Mouse (Mus musculus) midbrain, embryonic 16.5 days (tissue): ENCODE data around the gene Fam187a. TPM values are rescaled to one million over a fixed set of nuclear protein-coding genes. Genes with fewer than 3 reads are reported as not detected.

Experiments used
- ATAC-seq: fragments of 200-750 bp; cut with Nextera tagmentation; 2 replicates; pipeline ENCODE4 v1.8.0; 2017; ENCODE audit warnings: moderate TSS enrichment
- H3K27ac ChIP-seq: fragments of 300-500 bp; sonication (generic); 2 replicates; pipeline ENCODE4 v1.5.1; 2014; ENCODE audit warnings: mild to moderate bottlenecking, low read length, mixed read lengths
- H3K27me3 ChIP-seq: fragments of 300-500 bp; sonication (generic); 2 replicates; pipeline ENCODE4 v1.6.1; 2014; ENCODE audit warnings: low read depth, low read length, mixed read lengths; ENCODE audit not compliant: control insufficient read depth, insufficient read depth
- H3K36me3 ChIP-seq: fragments of 300-500 bp; sonication (generic); 2 replicates; pipeline ENCODE4 v1.6.1; 2014; ENCODE audit warnings: mild to moderate bottlenecking, low read length, moderate library complexity, mixed read lengths; ENCODE audit not compliant: control insufficient read depth, insufficient read depth
- H3K4me1 ChIP-seq: fragments of 300-500 bp; sonication (generic); 2 replicates; pipeline ENCODE4 v1.6.1; 2014; ENCODE audit warnings: mild to moderate bottlenecking, low read length, mixed read lengths; ENCODE audit not compliant: control insufficient read depth, insufficient read depth
- H3K4me2 ChIP-seq: fragments of 300-500 bp; sonication (generic); 2 replicates; pipeline ENCODE4 v1.6.1; 2014; ENCODE audit warnings: mild to moderate bottlenecking, low read length, mixed read lengths
- H3K4me3 ChIP-seq: fragments of 300-500 bp; sonication (generic); 2 replicates; pipeline ENCODE4 v1.5.1; 2014; ENCODE audit warnings: low read depth, mild to moderate bottlenecking, low read length, moderate library complexity, mixed read lengths
- H3K9ac ChIP-seq: fragments of 300-500 bp; sonication (generic); 2 replicates; pipeline ENCODE4 v1.6.1; 2014; ENCODE audit warnings: low read depth, low read length, mixed read lengths
- H3K9me3 ChIP-seq: fragments of 300-500 bp; sonication (generic); replicated peaks from 2 replicates; pipeline ENCODE4 v1.6.1; 2014; ENCODE audit warnings: mild to moderate bottlenecking, low read length, mixed read lengths; ENCODE audit not compliant: control insufficient read depth, poor library complexity, severe bottlenecking
- WGBS: fragments of 180-500 bp; shearing (Covaris S2); extraction: QIAGEN DNeasy Blood & Tissue Kit; methylation state at CpG from one replicate; pipeline ENCODE4 v1.1.7; 2014; 5-methylcytosine and 5-hydroxymethylcytosine counted together
- polyA plus RNA-seq: library from polyadenylated mRNA; unstranded; fragments of >200 nt; fragmentation: Nextera tagmentation; extraction: Ambion mirVana; gene quantifications from 2 replicates; pipeline ENCODE4 v1.2.1, GENCODE M21; 2015

Fam187a gene
- polyA plus RNA-seq, 1 experiment from 2014 or later = not detected

GRCm38 (mm10) chr11:102930672-102931071 is 45.7 kb downstream of the Fam187a start:
- no peaks in the 10 kb centered on the region for H3K36me3 ChIP-seq
- H3K9me3 ChIP-seq = no peaks in the 10 kb centered on the region
- H3K27ac ChIP-seq = no peak overlapping the region
- no peaks in the 10 kb centered on the region; the same call in 1 of the 2 replicates for H3K27me3 ChIP-seq
- no peak for ATAC-seq
- 94% methylated on average over 10 of the region's 10 CpGs for WGBS
- no peak overlapping the region for H3K4me2 ChIP-seq
- H3K4me3 ChIP-seq = no peak overlapping the region
- H3K9ac ChIP-seq = no peak overlapping the region
- no peaks in the 10 kb centered on the region for H3K4me1 ChIP-seq

- 44% methylated on average over 4 of the region's 4 CpGs for WGBS
- no peak overlapping the region for H3K9ac ChIP-seq
- H3K27me3 ChIP-seq = no peaks in the 10 kb centered on the region; the same call in 1 of the 2 replicates
- H3K9me3 ChIP-seq = no peaks in the 10 kb centered on the region
- no peaks in the 10 kb centered on the region for H3K36me3 ChIP-seq
- H3K4me2 ChIP-seq = no peak overlapping the region
- ATAC-seq = no peak
- H3K4me3 ChIP-seq = no peak overlapping the region
- no peak overlapping the region for H3K27ac ChIP-seq
- 0 out of 2 replicates have a peak, but pooled peaks cover 3% of the 10 kb centered on the region for H3K4me1 ChIP-seq
Observed at GRCm38 (mm10) chr11:102936272-102936671, 51.3 kb downstream of the Fam187a start.

Other genes starting within 250 kb of the Fam187a start
- 0.15 and 0.16 TPM in 2 replicates for gene Meioc, start 221.5 kb upstream of the Fam187a start, polyA plus RNA-seq
- 43.1 and 46.3 TPM in 2 replicates for gene Ccdc43, start 187.4 kb upstream of the Fam187a start, polyA plus RNA-seq
- 32.2 and 34.9 TPM in 2 replicates for gene Adam11, start 123.7 kb upstream of the Fam187a start, polyA plus RNA-seq
- 25.8 and 28.2 TPM in 2 replicates for gene Gjc1, start 65.5 kb upstream of the Fam187a start, polyA plus RNA-seq
- gene Higd1b, start 49.3 kb upstream of the Fam187a start, polyA plus RNA-seq = 15.7 and 19.3 TPM in 2 replicates
- gene Eftud2, start 4.2 kb upstream of the Fam187a start, polyA plus RNA-seq = 133 and 134 TPM in 2 replicates
- gene Ccdc103, start 4.0 kb upstream of the Fam187a start, polyA plus RNA-seq = 2.3 TPM in 2 replicates
- gene Gfap, start 15.7 kb downstream of the Fam187a start, polyA plus RNA-seq = 0.27 and 1.2 TPM in 2 replicates
- gene Kif18b, start 40.0 kb downstream of the Fam187a start, polyA plus RNA-seq = 0.75 and 1.4 TPM in 2 replicates
- 6.0 and 7.9 TPM in 2 replicates for gene C1ql1, start 61.5 kb downstream of the Fam187a start, polyA plus RNA-seq
- gene Nmt1, start 143.0 kb downstream of the Fam187a start, polyA plus RNA-seq = 25.5 and 26.8 TPM in 2 replicates
- 157 and 174 TPM in 2 replicates for gene Dcakd, start 143.2 kb downstream of the Fam187a start, polyA plus RNA-seq
- 2.8 and 3.6 TPM in 2 replicates for gene Plcd3, start 216.5 kb downstream of the Fam187a start, polyA plus RNA-seq
- gene Acbd4, start 216.5 kb downstream of the Fam187a start, polyA plus RNA-seq = 11.6 and 13.0 TPM in 2 replicates
- 4.1 and 4.2 TPM in 2 replicates for gene Hexim1, start 231.1 kb downstream of the Fam187a start, polyA plus RNA-seq
- 29.9 and 37.0 TPM in 2 replicates for gene Hexim2, start 247.3 kb downstream of the Fam187a start, polyA plus RNA-seq